Mouse (Mus musculus) G1E (cell line): ENCODE results near the gene B4galnt1.
"Not testable (repeated sequence)": the region's sequence is repeated elsewhere in the genome, so short reads cannot be mapped to it uniquely, and the experiment has no call there.

Experiments used
- CTCF ChIP-seq: IDR thresholded peaks from 2 replicates; pipeline ENCODE4 v1.5.1; 2012; ENCODE audit warnings: low read depth, low read length, inconsistent platforms, mixed read lengths
- GATA1 ChIP-seq: IDR thresholded peaks from 2 replicates; pipeline ENCODE4 v1.6.1; 2012; ENCODE audit warnings: borderline replicate concordance, low read length, inconsistent platforms, mixed read lengths
- POLR2AphosphoS5 ChIP-seq: IDR thresholded peaks from 2 replicates; pipeline ENCODE4 v1.6.1; 2012; ENCODE audit warnings: low read depth, low read length, inconsistent platforms; ENCODE audit not compliant: insufficient replicate concordance
- TAL1 ChIP-seq: conservative IDR thresholded peaks from 2 replicates; pipeline ENCODE4 v1.6.1; 2012; ENCODE audit warnings: low read depth, low read length, inconsistent platforms, mixed read lengths

GRCm38 (mm10) chr10:127151233-127151632 is 13.8 kb upstream of the B4galnt1 start:
- not testable (repeated sequence) for TF ChIP-seq CTCF, GATA1, TAL1, POLR2AphosphoS5
